Mouse (Mus musculus) effector memory CD4-positive, alpha-beta T cell, adult 7 months (primary cell): ENCODE results near the gene Calca. TPM values are rescaled to one million over a fixed set of nuclear protein-coding genes. Genes with fewer than 3 reads are reported as not detected.

Source experiments
- polyA plus RNA-seq: library from polyadenylated mRNA; unstranded; fragments of 100-300 nt; shearing (Covaris generic); gene quantifications from one replicate; pipeline ENCODE4 v1.2.1, GENCODE M21; 2017

Calca gene
- polyA plus RNA-seq, result 12.3 TPM

GRCm38 (mm10) chr7:114636102-114636501, at the start of gene Calca:
Gene Calca (minus strand): TSS chr7:114636357.

Other genes with a start within 250 kb of the Calca start
- gene Pde3b, start 221.1 kb downstream of the Calca start, polyA plus RNA-seq, result 93.1 TPM
- gene Cyp2r1, start 73.4 kb downstream of the Calca start, polyA plus RNA-seq, result 3.3 TPM
- not detected for gene Calcb, start 82.3 kb upstream of the Calca start, polyA plus RNA-seq
- gene Insc, start 107.3 kb upstream of the Calca start, polyA plus RNA-seq, result 1.8 TPM